Mouse (Mus musculus) small intestine, adult 2 months (tissue): ENCODE results near the gene Olfm1. TPM values are rescaled to one million over a fixed set of nuclear protein-coding genes. Genes with fewer than 3 reads are reported as not detected.

Experiments
- H3K27ac ChIP-seq: fragments of 200-500 bp; 2 replicates; pipeline ENCODE4 v1.5.1; 2012; ENCODE audit warnings: low read depth, low read length, control low read depth, inconsistent platforms; ENCODE audit not compliant: insufficient read depth
- H3K27me3 ChIP-seq: fragments of 200-500 bp; 2 replicates; pipeline ENCODE4 v1.6.1; 2012; ENCODE audit warnings: mild to moderate bottlenecking, moderate library complexity, low read length, inconsistent platforms; ENCODE audit not compliant: control insufficient read depth, insufficient read depth
- H3K36me3 ChIP-seq: fragments of 200-500 bp; 2 replicates; pipeline ENCODE4 v1.6.1; 2012; ENCODE audit warnings: mild to moderate bottlenecking, low read length, control low read depth, inconsistent platforms; ENCODE audit not compliant: control insufficient read depth, insufficient read depth
- H3K4me1 ChIP-seq: fragments of 200-500 bp; 2 replicates; pipeline ENCODE4 v1.6.1; 2012; ENCODE audit warnings: low read length, inconsistent platforms, mixed read lengths; ENCODE audit not compliant: control insufficient read depth, insufficient read depth, insufficient read length
- H3K4me3 ChIP-seq: fragments of 200-500 bp; 2 replicates; pipeline ENCODE4 v1.5.1; 2012; ENCODE audit warnings: low read depth, mild to moderate bottlenecking, control low read depth, inconsistent platforms, low read length, moderate library complexity
- CTCF ChIP-seq: fragments of 200-500 bp; IDR thresholded peaks from 2 replicates; pipeline ENCODE4 v1.5.1; 2012; ENCODE audit warnings: low read depth, mild to moderate bottlenecking, control low read depth, inconsistent platforms, low read length, moderate library complexity, mixed read lengths; ENCODE audit not compliant: insufficient replicate concordance, insufficient read length; ENCODE audit errors: extremely low read depth
- POLR2A ChIP-seq: fragments of 200-500 bp; IDR thresholded peaks from 2 replicates; pipeline ENCODE4 v1.6.1; 2012; ENCODE audit warnings: low read depth, mild to moderate bottlenecking, control low read depth, inconsistent platforms, low read length, moderate library complexity
- WGBS: fragments of 180-500 bp; shearing (Covaris S2); methylation state at CpG from one replicate; pipeline ENCODE4 v1.1.7; 2018; 5-methylcytosine and 5-hydroxymethylcytosine counted together
- polyA plus RNA-seq: library from polyadenylated mRNA; depleted of rRNA; stranded (reverse); fragments of >200 nt; gene quantifications from 2 replicates; pipeline ENCODE4 v1.2.3, GENCODE M21; 2012

The Olfm1 gene
- polyA plus RNA-seq, 1 experiment = 8.9 TPM

DNA sequence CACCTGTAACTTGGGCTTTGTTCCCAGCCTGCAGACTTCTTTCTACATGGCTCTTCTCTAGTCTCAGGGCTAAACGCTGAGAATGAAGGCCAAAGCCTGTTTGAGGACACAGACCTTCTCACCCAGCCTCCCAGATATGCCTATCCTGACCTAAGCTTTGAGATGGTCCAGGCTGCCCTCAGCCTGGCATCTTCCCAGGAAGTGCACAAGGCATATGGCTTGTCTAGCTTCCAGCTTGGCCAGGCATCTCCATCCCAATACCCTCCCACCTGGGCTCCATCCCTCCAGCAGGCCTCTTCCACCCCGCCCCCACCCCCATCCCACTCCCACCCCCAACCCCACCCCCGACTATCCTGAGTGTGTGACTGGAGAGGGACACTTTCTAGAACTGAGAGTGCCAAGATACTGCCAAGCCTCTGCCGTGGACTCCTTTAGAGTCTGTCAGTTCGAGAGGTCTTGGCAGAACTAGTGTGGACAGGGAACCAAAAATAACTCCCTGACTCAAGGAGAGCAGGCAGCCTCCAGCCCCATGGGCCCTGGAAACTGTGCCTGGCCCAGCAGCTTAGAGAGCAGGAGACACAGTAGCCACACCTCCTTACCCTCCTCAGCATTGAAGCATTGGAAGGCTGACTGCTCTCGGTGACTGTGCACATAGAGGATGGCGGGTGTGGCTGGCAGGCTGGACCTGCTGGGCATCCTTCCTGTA lies 26.0 kb downstream of the Olfm1 start:
- WGBS = 60% methylated on average over 7 of the region's 7 CpGs
- Histone ChIP-seq H3K4me3 (no peak overlapping the region), H3K4me1 (no peaks in the 10 kb centered on the region), H3K27me3 (no peaks in the 10 kb centered on the region), H3K27ac (no peak overlapping the region), H3K36me3 (no peaks in the 10 kb centered on the region)
- TF ChIP-seq POLR2A (no peak), CTCF (no peak)

- Histone ChIP-seq H3K4me3 (no peak overlapping the region), H3K4me1 (no peaks in the 10 kb centered on the region), H3K27me3 (no peaks in the 10 kb centered on the region), H3K36me3 (no peaks in the 10 kb centered on the region), H3K27ac (no peak overlapping the region)
- TF ChIP-seq POLR2A = no peak
- TF ChIP-seq CTCF = no peak
- WGBS = 84% methylated on average over 1 of the region's 1 CpGs
These were observed 26.8 kb downstream of the Olfm1 start for GRCm38 (mm10) chr2:28219625-28220024.

GRCm38 (mm10) chr2:28221803-28222202 lies 29.0 kb downstream of the Olfm1 start:
- no peak overlapping the region for H3K27ac ChIP-seq
- no peaks in the 10 kb centered on the region for H3K36me3 ChIP-seq
- no peaks in the 10 kb centered on the region for H3K27me3 ChIP-seq
- 52% methylated on average over 2 of the region's 2 CpGs for WGBS
- H3K4me1 ChIP-seq = no peaks in the 10 kb centered on the region
- no peak for TF ChIP-seq POLR2A
- no peak for TF ChIP-seq CTCF
- no peak overlapping the region for H3K4me3 ChIP-seq

GRCm38 (mm10) chr2:28224819-28225218 lies 32.0 kb downstream of the Olfm1 start:
- Histone ChIP-seq H3K4me3 (no peak overlapping the region), H3K27ac (no peak overlapping the region), H3K36me3 (no peaks in the 10 kb centered on the region), H3K4me1 (no peaks in the 10 kb centered on the region), H3K27me3 (no peaks in the 10 kb centered on the region)
- 58% methylated on average over 5 of the region's 5 CpGs for WGBS
- no peak for TF ChIP-seq CTCF
- no peak for TF ChIP-seq POLR2A

GRCm38 (mm10) chr2:28225906-28226305 lies 33.1 kb downstream of the Olfm1 start:
- TF ChIP-seq POLR2A (no peak), CTCF (no peak)
- H3K36me3 ChIP-seq = no peaks in the 10 kb centered on the region
- 77% methylated on average over 3 of the region's 3 CpGs for WGBS
- H3K4me3 ChIP-seq = no peak overlapping the region
- no peaks in the 10 kb centered on the region for H3K27me3 ChIP-seq
- H3K4me1 ChIP-seq = no peaks in the 10 kb centered on the region
- H3K27ac ChIP-seq = no peak overlapping the region

GRCm38 (mm10) chr2:28226971-28227370 lies 34.2 kb downstream of the Olfm1 start:
- no peaks in the 10 kb centered on the region for H3K4me1 ChIP-seq
- TF ChIP-seq CTCF = no peak
- no peak for TF ChIP-seq POLR2A
- H3K27me3 ChIP-seq = no peaks in the 10 kb centered on the region
- H3K27ac ChIP-seq = no peak overlapping the region
- H3K36me3 ChIP-seq = no peaks in the 10 kb centered on the region
- 80% methylated on average over 5 of the region's 5 CpGs for WGBS
- no peak overlapping the region for H3K4me3 ChIP-seq

GRCm38 (mm10) chr2:28227589-28228191 lies 34.9 kb downstream of the Olfm1 start:
- H3K27ac ChIP-seq = no peak overlapping the region
- H3K36me3 ChIP-seq = no peaks in the 10 kb centered on the region
- WGBS = 62% methylated on average over 8 of the region's 8 CpGs
- H3K27me3 ChIP-seq = no peaks in the 10 kb centered on the region
- no peaks in the 10 kb centered on the region for H3K4me1 ChIP-seq
- H3K4me3 ChIP-seq = no peak overlapping the region
- no peak for TF ChIP-seq CTCF
- no peak for TF ChIP-seq POLR2A
